Mouse (Mus musculus) stomach, embryonic 16.5 days (tissue): ENCODE results near the gene Hist1h1e. TPM values are rescaled to one million over a fixed set of nuclear protein-coding genes. Genes with fewer than 3 reads are reported as not detected.
"Not testable (repeated sequence)": the region's sequence is repeated elsewhere in the genome, so short reads cannot be mapped to it uniquely, and the experiment has no call there.

ENCODE experiments used
- ATAC-seq: fragments of 200-750 bp; cut with Nextera tagmentation; 2 replicates; pipeline ENCODE4 v1.8.0; 2017; ENCODE audit warnings: moderate number of reproducible peaks, moderate TSS enrichment; ENCODE audit not compliant: insufficient read depth, low FRiP score
- H3K27ac ChIP-seq: fragments of 300-500 bp; sonication (generic); 2 replicates; pipeline ENCODE4 v1.5.1; 2014; ENCODE audit warnings: low read length
- H3K27me3 ChIP-seq: fragments of 300-500 bp; sonication (generic); 2 replicates; pipeline ENCODE4 v1.6.1; 2014; ENCODE audit warnings: low read length, control low read depth, mixed read lengths; ENCODE audit not compliant: control insufficient read depth, insufficient read depth
- H3K36me3 ChIP-seq: fragments of 300-500 bp; sonication (generic); 2 replicates; pipeline ENCODE4 v1.6.1; 2014; ENCODE audit warnings: low read length; ENCODE audit not compliant: control insufficient read depth, insufficient read depth
- H3K4me1 ChIP-seq: fragments of 300-500 bp; sonication (generic); 2 replicates; pipeline ENCODE4 v1.6.1; 2014; ENCODE audit warnings: low read length, control low read depth, mixed read lengths; ENCODE audit not compliant: control insufficient read depth, insufficient read depth
- H3K4me2 ChIP-seq: fragments of 300-500 bp; sonication (generic); 2 replicates; pipeline ENCODE4 v1.6.1; 2014; ENCODE audit warnings: low read depth, low read length, mixed read lengths
- H3K4me3 ChIP-seq: fragments of 300-500 bp; sonication (generic); replicated peaks from 2 replicates; pipeline ENCODE4 v1.5.1; 2014; ENCODE audit warnings: mild to moderate bottlenecking, low read length
- H3K9ac ChIP-seq: fragments of 300-500 bp; sonication (generic); 2 replicates; pipeline ENCODE4 v1.6.1; 2014; ENCODE audit warnings: low read length
- H3K9me3 ChIP-seq: fragments of 300-500 bp; sonication (generic); replicated peaks from 2 replicates; pipeline ENCODE4 v1.6.1; 2016; ENCODE audit warnings: low read length, control low read depth; ENCODE audit not compliant: control insufficient read depth
- WGBS: fragments of 180-500 bp; shearing (Covaris S2); extraction: QIAGEN DNeasy Blood & Tissue Kit; methylation state at CpG from one replicate; pipeline ENCODE4 v1.1.7; 2014; 5-methylcytosine and 5-hydroxymethylcytosine counted together
- polyA plus RNA-seq: library from polyadenylated mRNA; unstranded; fragments of >200 nt; fragmentation: Nextera tagmentation; extraction: Ambion mirVana; gene quantifications from 2 replicates; pipeline ENCODE4 v1.2.1, GENCODE M21; 2015

Hist1h1e gene
- 11.3 and 16.6 TPM in 2 replicates for polyA plus RNA-seq

DNA sequence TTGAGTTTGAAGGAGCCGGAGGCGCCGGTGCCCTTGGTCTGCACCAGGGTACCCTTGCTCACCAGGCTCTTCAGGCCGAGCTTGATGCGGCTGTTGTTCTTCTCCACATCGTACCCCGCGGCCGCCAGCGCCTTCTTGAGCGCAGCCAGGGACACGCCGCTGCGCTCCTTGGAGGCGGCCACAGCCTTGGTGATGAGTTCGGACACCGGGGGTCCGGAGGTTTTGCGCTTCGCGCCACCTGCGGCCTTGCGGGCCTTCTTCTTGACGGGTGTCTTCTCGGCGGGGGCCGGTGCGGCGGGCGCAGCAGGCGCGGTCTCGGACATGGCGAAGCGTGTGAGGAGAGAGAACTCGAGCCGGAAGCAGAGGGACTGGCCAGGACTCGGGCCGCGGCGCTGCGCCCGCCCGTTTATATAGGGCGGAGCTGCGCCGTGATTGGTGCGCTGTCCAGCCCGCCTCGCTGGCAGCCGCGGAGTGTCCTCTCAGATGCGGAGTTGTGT lies at the start of gene Hist1h1e:
Gene Hist1h1e (minus strand): TSS at position 384 of the 497 bp plus-strand sequence.
- ATAC-seq: peak; percentile 92
- Histone ChIP-seq H3K4me1 (peaks cover 11% of the 10 kb centered on the region; the same call in 1 of the 2 replicates), H3K27ac (peak within 1 kb of the TSS; percentile 99), H3K9ac (peak within 1 kb of the TSS; percentile 96), H3K4me3 (peak within 1 kb of the TSS; percentile 86), H3K4me2 (peak within 1 kb of the TSS; percentile 75)
- under 1% methylated on average over 50 of the region's 53 CpGs for WGBS
- H3K9me3 ChIP-seq, H3K36me3 ChIP-seq, H3K27me3 ChIP-seq: not testable (repeated sequence)

DNA sequence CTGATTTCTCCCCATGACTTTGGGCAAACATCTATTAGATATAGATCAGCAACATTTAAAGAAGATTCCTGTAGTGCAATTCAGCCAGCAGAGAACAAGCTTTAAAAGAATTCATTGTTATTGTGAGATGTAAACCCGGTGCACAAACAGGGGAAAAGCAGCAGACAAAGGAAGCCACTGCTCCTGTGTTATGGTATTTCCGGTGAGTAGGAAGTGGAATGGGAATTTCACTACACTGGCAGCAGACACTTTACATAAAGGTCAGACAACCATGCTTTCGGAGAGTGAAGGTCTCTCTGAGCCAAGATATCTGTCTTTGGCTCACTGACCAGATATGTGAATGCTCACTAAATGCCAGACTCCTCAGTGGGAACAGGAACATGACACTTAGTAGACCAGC lies 40.2 kb upstream of the Hist1h1e start:
- Histone ChIP-seq H3K9me3 (no peaks in the 10 kb centered on the region), H3K4me2 (no peak overlapping the region), H3K4me1 (no peaks in the 10 kb centered on the region), H3K9ac (no peak overlapping the region), H3K4me3 (no peak overlapping the region), H3K27ac (no peak overlapping the region), H3K36me3 (no peaks in the 10 kb centered on the region), H3K27me3 (no peaks in the 10 kb centered on the region)
- ATAC-seq: no peak
- WGBS: 70% methylated on average over 3 of the region's 3 CpGs

DNA sequence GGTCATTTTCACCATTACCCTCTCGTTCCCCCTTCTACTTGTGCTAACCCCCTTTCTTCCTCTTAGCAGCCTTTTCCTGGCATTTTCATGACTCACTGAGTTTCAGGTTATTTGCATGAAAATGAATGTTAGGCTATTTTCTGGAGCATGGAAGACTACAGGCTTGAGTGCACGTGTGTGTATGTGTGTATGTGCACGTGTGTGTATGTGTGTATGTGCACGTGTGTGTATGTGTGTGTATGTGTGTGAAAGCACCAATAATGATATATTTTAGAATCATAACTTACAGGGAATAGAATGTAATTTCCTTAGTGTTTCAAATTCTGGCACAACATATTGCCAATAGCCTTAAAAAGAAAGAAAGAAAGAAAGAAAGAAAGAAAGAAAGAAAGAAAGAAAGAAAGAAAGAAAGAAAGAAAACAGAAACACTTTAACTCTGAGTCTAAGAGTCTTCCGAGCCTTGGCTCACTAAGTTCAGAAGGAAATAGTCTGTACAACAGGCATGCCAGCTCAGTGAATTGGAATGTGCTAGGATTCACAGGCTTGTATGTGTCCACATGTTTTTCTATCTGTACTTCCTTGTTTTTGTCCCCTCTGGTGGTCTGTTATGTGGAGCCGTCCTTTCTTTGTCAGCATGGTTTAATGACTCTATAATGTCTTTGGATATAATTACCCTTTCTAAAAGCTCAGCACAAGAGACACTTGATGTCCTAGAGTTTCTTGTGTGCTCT lies 37.4 kb upstream of the Hist1h1e start:
- Histone ChIP-seq H3K27me3 (no peaks in the 10 kb centered on the region), H3K9ac (no peak overlapping the region), H3K36me3 (no peaks in the 10 kb centered on the region), H3K4me1 (no peaks in the 10 kb centered on the region), H3K27ac (no peak overlapping the region), H3K9me3 (no peaks in the 10 kb centered on the region), H3K4me3 (no peak overlapping the region), H3K4me2 (no peak overlapping the region)
- WGBS: 69% methylated on average over 6 of the region's 6 CpGs
- no peak for ATAC-seq

DNA sequence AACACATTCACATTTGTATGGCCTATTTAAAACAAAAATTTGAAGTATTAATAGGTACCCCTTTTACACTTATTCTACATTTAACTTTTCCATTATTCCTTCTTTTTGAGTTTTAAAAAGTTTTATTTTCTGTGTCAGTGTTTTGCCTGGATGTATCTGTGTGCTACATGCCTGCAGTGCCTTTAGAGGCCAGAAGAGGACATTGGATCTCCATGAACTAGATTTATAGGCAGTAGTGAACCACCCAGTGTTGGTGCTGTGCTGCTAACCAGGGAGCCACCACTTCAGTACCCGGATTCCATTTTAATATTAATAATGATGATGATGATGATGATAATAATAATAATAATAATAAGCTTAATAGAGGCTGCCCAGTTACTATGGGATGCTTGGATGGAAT lies 8.3 kb upstream of the Hist1h1e start:
- Histone ChIP-seq H3K9me3 (no peaks in the 10 kb centered on the region), H3K36me3 (no peaks in the 10 kb centered on the region), H3K9ac (no peak overlapping the region), H3K27me3 (no peaks in the 10 kb centered on the region), H3K4me1 (no peaks in the 10 kb centered on the region), H3K27ac (no peak overlapping the region), H3K4me2 (no peak overlapping the region), H3K4me3 (no peak overlapping the region)
- 33% methylated on average over 1 of the region's 1 CpGs for WGBS
- ATAC-seq: no peak

DNA sequence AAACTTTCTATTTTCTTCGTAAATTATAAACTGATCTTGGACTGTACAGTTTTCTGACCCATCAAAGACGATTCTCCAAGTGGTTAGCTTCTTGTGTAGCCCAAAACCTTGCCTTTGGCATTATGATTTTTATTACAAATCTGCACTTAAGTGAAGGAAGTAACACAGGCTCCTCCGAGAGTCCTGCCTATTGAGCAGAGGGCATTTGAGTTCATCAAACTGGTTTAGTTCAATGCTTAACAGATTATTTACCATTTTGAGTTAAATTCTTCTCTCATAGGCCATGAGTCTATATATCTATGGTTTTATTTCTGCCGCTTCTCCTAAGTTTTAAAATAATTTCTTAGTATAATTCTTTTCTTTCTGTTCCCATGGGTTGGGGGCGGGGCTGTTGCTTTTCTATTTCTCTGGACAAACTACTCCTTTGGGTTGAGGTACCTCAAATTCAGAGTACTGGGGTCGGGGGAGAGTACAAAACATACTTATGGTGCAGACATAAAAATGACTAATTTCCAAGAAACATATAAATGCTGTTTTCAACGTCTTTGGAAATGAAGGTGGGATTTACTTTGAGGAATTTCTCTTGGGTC lies 598 bp upstream of the Hist1h1e start:
- peaks cover 11% of the 10 kb centered on the region; the same call in 1 of the 2 replicates for H3K4me1 ChIP-seq
- 22% methylated on average over 7 of the region's 7 CpGs for WGBS
- H3K9ac ChIP-seq: peak overlapping the region; percentile 67
- H3K27me3 ChIP-seq: no peaks in the 10 kb centered on the region
- H3K4me2 ChIP-seq: peak overlapping the region; percentile 75
- peak overlapping the region; percentile 80 for H3K27ac ChIP-seq
- no peaks in the 10 kb centered on the region for H3K36me3 ChIP-seq
- H3K9me3 ChIP-seq: no peaks in the 10 kb centered on the region
- peak overlapping the region; percentile 86 for H3K4me3 ChIP-seq
- ATAC-seq: no peak

DNA sequence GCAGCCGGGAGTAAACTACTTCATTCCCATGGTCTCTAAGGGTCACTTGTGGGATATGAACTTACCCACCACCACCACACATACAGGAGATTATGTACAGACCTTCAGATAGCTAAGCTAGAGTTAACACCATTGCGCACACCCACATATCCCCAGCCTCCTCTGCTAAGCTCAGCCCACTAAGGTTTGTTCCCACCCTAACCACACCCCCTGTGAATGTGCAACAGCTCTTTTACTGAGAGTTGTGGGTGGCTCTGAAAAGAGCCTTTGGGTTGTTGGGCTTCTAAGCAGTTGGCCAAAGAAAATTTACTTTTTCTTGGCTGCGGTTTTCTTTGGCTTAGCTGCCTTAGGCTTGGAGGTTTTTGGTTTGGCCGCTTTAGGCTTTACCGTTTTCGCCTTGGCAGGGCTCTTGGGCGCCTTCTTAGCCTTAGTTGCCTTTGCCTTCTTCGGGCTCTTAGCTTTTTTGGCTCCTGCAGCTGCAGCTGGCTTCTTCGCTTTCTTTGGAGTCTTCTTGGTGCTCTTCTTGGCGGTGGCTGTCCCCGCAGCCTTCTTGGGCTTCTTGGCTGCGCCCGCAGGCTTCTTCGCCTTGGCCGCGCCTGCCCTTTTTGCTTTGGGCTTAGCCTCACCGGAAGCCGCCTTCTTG lies 705 bp downstream of the Hist1h1e start:
- no peaks in the 10 kb centered on the region for H3K27me3 ChIP-seq
- peak overlapping the region; percentile 75 for H3K4me2 ChIP-seq
- H3K9me3 ChIP-seq: no peaks in the 10 kb centered on the region
- ATAC-seq: peak; percentile 88
- WGBS: 0% methylated on average over 18 of the region's 18 CpGs
- H3K36me3 ChIP-seq: no peaks in the 10 kb centered on the region
- peaks cover 11% of the 10 kb centered on the region; the same call in 1 of the 2 replicates for H3K4me1 ChIP-seq
- H3K9ac ChIP-seq: peak overlapping the region; percentile 96
- peak overlapping the region; percentile 86 for H3K4me3 ChIP-seq
- H3K27ac ChIP-seq: peak overlapping the region; percentile 99

DNA sequence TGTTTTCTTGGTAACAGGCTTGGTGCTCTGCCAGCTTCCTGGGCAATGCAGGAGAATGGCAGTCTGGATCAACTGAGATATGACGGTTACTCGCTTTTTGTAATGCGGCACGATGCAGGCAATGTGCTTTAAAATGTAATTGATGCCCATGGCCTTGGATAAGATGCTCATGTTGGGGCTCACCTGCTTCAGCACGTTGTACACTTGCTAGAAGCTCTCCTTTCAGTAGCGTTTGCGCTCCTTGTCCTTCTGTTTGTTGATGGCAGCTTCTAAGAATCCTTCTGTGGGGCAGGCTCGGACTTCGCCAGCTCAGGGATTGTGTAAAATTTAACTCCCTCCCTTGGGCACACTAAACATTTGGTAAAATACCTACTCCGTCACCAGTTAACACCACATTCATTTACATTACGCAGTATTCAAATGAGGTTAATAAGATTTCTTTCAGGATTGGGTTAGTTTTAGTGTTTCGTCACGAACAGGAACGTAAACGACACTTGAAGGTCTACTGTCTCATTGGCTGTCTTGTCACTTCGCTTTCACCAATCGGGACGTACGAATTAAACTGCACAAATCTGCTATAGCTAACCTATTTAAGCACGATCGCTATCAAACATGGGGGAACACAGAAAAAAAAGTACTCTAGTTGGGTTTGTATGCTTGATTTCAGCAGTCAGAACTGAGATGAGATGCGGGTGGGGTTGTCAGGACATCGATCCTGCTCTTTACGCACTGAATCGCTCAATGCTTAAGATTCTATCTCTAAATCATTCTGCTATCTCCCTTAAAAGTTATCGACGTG lies 1.4 kb downstream of the Hist1h1e start, which contains the start of gene Hist1h2be:
Gene Hist1h2be (minus strand): TSS at position 392 of the 799 bp plus-strand sequence.
- Histone ChIP-seq H3K27ac (peak within 1 kb of the TSS; percentile 99), H3K9me3 (no peaks in the 10 kb centered on the region), H3K4me2 (peak within 1 kb of the TSS; percentile 75), H3K9ac (peak within 1 kb of the TSS; percentile 96), H3K36me3 (no peaks in the 10 kb centered on the region), H3K4me1 (peaks cover 11% of the 10 kb centered on the region; the same call in 1 of the 2 replicates), H3K4me3 (peak within 1 kb of the TSS; percentile 86), H3K27me3 (no peaks in the 10 kb centered on the region)
- WGBS: under 1% methylated on average over 27 of the region's 27 CpGs
- peak; percentile 90 for ATAC-seq

DNA sequence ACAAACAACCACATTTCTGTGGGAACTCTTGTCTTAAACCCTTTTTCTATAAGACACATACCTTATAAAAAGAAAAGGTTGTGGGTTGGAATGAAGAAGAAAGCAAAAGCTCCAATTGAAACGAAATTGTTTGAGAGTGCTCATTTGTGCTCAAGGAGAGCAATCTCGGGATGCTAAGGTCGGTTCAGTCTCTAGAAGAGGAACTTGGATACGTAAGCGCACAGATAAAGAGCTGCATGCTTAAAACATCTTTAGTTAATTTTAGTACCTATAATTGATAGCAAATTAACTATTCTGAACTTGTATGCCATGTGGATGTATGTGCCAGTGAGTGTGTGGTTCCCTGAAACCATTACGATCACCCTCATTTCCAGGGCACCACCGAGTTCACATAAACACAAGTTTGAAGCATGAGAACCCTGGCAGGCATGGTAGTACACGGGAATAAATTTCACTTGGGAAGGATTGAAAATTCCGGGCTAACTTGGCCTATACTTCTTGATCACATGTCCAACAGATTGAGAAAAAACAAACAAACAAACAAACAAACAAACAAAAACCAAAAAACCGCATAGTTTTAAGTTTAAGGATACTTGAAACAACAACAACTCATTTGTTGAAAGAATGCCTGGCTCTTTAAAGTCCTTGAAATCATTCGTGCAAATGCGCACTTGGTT lies 2.2 kb downstream of the Hist1h1e start:
- peak overlapping the region; percentile 75 for H3K4me2 ChIP-seq
- WGBS: 43% methylated on average over 12 of the region's 12 CpGs
- peak overlapping the region; percentile 86 for H3K4me3 ChIP-seq
- no peak for ATAC-seq
- H3K9me3 ChIP-seq: no peaks in the 10 kb centered on the region
- peak overlapping the region; percentile 99 for H3K27ac ChIP-seq
- peak overlapping the region; percentile 78 for H3K9ac ChIP-seq
- peaks cover 11% of the 10 kb centered on the region; the same call in 1 of the 2 replicates for H3K4me1 ChIP-seq
- no peaks in the 10 kb centered on the region for H3K36me3 ChIP-seq
- no peaks in the 10 kb centered on the region for H3K27me3 ChIP-seq
